Mouse (Mus musculus): ENCODE data around the gene Washc4. TPM values are rescaled to one million over a fixed set of nuclear protein-coding genes. Genes with fewer than 3 reads are reported as not detected.
A peak's percentile ranks its signal among the peaks of the same experiment; 100 is the strongest.

Washc4 gene
- polyA plus RNA-seq, 1 experiment = 0.03 TPM

DNA sequence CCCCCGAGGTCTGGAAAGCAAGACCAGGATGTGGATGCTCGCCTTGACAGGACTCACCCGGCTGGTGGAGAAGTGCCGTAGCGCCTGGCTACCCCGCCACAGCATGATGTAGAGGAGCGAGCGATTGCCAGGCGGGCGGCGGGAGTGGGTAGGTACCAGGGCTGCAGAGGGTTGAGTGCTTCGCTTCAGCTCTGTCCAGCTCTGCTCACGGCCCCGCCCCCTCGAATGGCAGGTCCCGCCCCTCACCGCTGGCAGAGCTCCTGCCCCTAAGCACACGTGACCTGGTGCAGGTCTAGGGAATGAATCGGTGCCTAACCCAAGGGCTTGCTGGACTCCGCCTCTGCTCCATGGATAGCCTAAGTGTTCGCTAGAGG is 9.7 kb upstream of the Washc4 start, which contains the start of gene Aldh1l2:
Gene Aldh1l2 (minus strand): TSS at position 231 of the 374 bp plus-strand sequence.
- Histone ChIP-seq H3K36me3 (replicated peaks; ENCODE audit: low read length) (no peaks in the 10 kb centered on the region), H3K4me3 (replicated peaks) (peak within 1 kb of the TSS; percentile 88), H3K27me3 (replicated peaks) (peaks cover 66% of the 10 kb centered on the region), H3K4me1 (peaks cover 14% of the 10 kb centered on the region), H3K9me3 (no peaks in the 10 kb centered on the region)
- TF ChIP-seq GATA1 (IDR thresholded peaks at IDR 0.05; ENCODE audit: borderline replicate concordance, low read length) (no peak), FLI1 (IDR thresholded peaks at IDR 0.05; ENCODE audit: low read length) (no peak)

DNA sequence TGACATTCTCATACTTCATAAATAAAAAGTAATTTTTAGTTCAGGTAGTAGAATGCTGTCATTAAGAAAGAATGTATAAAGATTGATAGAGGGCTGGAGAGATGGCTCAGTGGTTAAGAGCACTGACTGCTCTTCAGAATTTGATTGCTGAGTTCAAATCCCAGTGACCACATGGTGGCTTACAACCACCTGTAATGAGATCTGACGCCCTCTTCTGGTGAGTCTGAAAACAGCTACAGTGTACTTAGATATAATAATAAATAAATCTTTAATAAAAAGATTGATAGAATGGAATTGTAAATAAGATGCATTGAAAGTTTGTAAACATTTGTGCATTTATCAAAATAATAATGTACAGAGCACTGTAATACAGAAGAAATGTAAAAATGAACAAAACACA is 7.1 kb upstream of the Washc4 start:
- Histone ChIP-seq H3K4me3 (replicated peaks) (no peak overlapping the region), H3K9me3 (0 out of 2 replicates have a peak, but pooled peaks cover 3% of the 10 kb centered on the region), H3K4me1 (peaks cover 14% of the 10 kb centered on the region), H3K27me3 (replicated peaks) (peaks cover 50% of the 10 kb centered on the region), H3K36me3 (replicated peaks; ENCODE audit: low read length) (no peaks in the 10 kb centered on the region)
- TF ChIP-seq FLI1 (IDR thresholded peaks at IDR 0.05; ENCODE audit: low read length) = no peak
- no peak for TF ChIP-seq GATA1 (IDR thresholded peaks at IDR 0.05; ENCODE audit: borderline replicate concordance, low read length)

- Histone ChIP-seq H3K27me3 (replicated peaks) (peaks cover 23% of the 10 kb centered on the region), H3K36me3 (replicated peaks; ENCODE audit: low read length) (no peaks in the 10 kb centered on the region), H3K4me1 (peaks cover 5% of the 10 kb centered on the region; the same call in 1 of the 2 replicates), H3K4me3 (replicated peaks) (no peak overlapping the region), H3K9me3 (0 out of 2 replicates have a peak, but pooled peaks cover 3% of the 10 kb centered on the region)
- TF ChIP-seq FLI1 (IDR thresholded peaks at IDR 0.05; ENCODE audit: low read length) (no peak), GATA1 (IDR thresholded peaks at IDR 0.05; ENCODE audit: borderline replicate concordance, low read length) (no peak)
Measured at GRCm38 (mm10) chr10:83539311-83539980, 4.1 kb upstream of the Washc4 start.

DNA sequence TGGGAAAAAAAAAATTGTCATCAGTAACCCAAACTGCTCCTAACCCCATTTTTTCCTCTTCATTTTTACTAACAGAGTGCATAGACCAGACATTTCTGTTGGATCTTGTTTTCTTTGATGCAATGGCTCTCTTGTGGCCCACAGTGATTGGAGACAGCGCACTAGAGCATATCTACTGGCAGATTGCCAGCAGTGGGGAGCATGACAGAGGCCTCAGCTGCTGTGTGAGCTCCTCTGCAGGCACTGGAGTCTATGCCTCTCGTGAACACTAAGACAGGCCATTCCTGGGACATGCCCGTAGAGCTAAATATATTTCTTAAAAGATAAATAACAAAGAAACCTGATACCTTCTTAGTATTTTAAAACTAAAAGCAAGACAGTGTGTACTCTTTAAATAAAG is 3.5 kb upstream of the Washc4 start:
- Histone ChIP-seq H3K9me3 (0 out of 2 replicates have a peak, but pooled peaks cover 3% of the 10 kb centered on the region), H3K27me3 (replicated peaks) (peaks cover 16% of the 10 kb centered on the region), H3K4me3 (replicated peaks) (no peak overlapping the region), H3K36me3 (replicated peaks; ENCODE audit: low read length) (no peaks in the 10 kb centered on the region), H3K4me1 (peaks cover 9% of the 10 kb centered on the region)
- no peak for TF ChIP-seq GATA1 (IDR thresholded peaks at IDR 0.05; ENCODE audit: borderline replicate concordance, low read length)
- no peak for TF ChIP-seq FLI1 (IDR thresholded peaks at IDR 0.05; ENCODE audit: low read length)

DNA sequence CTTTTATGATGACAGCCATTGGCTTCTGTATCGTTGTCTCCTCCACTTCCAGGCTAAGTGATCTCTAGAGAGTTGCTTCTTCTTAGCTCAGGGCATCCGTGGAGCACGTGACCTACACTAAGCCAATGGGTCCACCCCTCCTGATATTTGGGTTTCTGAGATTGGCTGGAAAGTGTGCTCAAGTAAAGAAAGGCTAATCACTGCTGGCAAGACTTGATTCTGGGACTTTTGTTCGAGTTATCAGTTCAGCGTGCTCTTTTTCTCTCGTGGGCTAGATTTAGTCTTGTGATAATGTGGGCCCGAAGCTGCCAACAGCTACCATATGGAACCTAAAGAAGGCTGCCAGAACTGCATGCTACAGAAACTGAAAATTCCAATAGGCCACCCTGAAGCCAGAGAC is 1.3 kb upstream of the Washc4 start:
- peaks cover 8% of the 10 kb centered on the region for H3K27me3 ChIP-seq (replicated peaks)
- H3K4me1 ChIP-seq = peaks cover 14% of the 10 kb centered on the region
- no peak overlapping the region for H3K4me3 ChIP-seq (replicated peaks)
- 0 out of 2 replicates have a peak, but pooled peaks cover 3% of the 10 kb centered on the region for H3K9me3 ChIP-seq
- no peak for TF ChIP-seq GATA1 (IDR thresholded peaks at IDR 0.05; ENCODE audit: borderline replicate concordance, low read length)
- no peak for TF ChIP-seq FLI1 (IDR thresholded peaks at IDR 0.05; ENCODE audit: low read length)
- peaks cover 5% of the 10 kb centered on the region for H3K36me3 ChIP-seq (replicated peaks; ENCODE audit: low read length)

- peak overlapping the region; percentile 99 for H3K4me3 ChIP-seq (replicated peaks)
- H3K4me1 ChIP-seq = peaks cover 19% of the 10 kb centered on the region
- H3K9me3 ChIP-seq = 0 out of 2 replicates have a peak, but pooled peaks cover 3% of the 10 kb centered on the region
- H3K27me3 ChIP-seq (replicated peaks) = peaks cover 2% of the 10 kb centered on the region
- TF ChIP-seq GATA1 (IDR thresholded peaks at IDR 0.05; ENCODE audit: borderline replicate concordance, low read length) (no peak), FLI1 (IDR thresholded peaks at IDR 0.05; ENCODE audit: low read length) (no peak)
- peaks cover 20% of the 10 kb centered on the region for H3K36me3 ChIP-seq (replicated peaks; ENCODE audit: low read length)
Measured at GRCm38 (mm10) chr10:83544103-83544479, 539 bp downstream of the Washc4 start.

DNA sequence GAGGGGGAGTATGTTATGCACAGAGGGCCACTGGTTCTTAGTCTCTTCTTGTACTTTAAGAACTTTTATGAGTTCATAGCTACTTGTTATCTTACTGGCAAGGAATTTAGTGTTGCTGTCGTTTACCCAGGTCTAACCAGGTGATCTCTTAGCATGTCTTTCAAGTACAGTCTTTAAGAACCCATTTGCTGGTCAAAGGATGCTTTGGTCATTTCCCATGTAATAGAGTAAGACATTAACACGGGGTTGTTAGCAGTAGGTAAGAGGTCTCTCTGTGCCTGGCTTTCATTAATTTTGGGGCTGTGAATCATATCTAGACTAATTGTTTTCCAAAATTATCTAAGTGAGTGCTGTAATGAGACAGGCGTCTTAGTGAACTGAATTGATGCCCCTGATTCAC is 1.8 kb downstream of the Washc4 start:
- Histone ChIP-seq H3K4me3 (replicated peaks) (no peak overlapping the region), H3K9me3 (no peaks in the 10 kb centered on the region), H3K4me1 (peaks cover 19% of the 10 kb centered on the region), H3K36me3 (replicated peaks; ENCODE audit: low read length) (peaks cover 33% of the 10 kb centered on the region), H3K27me3 (replicated peaks) (no peaks in the 10 kb centered on the region)
- TF ChIP-seq GATA1 (IDR thresholded peaks at IDR 0.05; ENCODE audit: borderline replicate concordance, low read length) (no peak), FLI1 (IDR thresholded peaks at IDR 0.05; ENCODE audit: low read length) (no peak)

DNA sequence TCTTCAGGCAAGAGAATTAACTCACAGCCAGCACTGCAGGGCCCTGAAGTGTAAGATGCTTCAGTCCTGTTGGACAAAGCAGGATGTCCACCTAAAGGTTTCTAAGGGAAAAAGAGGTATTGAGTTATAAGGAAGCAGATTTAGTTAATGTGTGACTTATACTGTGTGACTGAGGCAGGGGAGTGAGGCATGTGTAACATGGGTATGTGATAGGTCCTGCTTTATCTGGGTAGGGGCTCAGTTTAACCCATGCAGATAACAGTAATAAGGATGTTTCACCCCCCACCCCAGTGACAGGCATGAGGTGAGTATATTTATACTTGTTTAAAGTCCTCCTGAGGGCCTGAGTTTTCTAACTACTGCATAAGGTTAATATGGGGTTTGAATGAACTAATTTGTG is 19.5 kb downstream of the Washc4 start:
- H3K4me3 ChIP-seq (replicated peaks) = no peak overlapping the region
- no peaks in the 10 kb centered on the region for H3K27me3 ChIP-seq (replicated peaks)
- no peaks in the 10 kb centered on the region for H3K9me3 ChIP-seq
- H3K36me3 ChIP-seq (replicated peaks; ENCODE audit: low read length) = peaks cover 94% of the 10 kb centered on the region
- no peak for TF ChIP-seq GATA1 (IDR thresholded peaks at IDR 0.05; ENCODE audit: borderline replicate concordance, low read length)
- TF ChIP-seq FLI1 (IDR thresholded peaks at IDR 0.05; ENCODE audit: low read length) = no peak
- H3K4me1 ChIP-seq = peaks cover 13% of the 10 kb centered on the region

DNA sequence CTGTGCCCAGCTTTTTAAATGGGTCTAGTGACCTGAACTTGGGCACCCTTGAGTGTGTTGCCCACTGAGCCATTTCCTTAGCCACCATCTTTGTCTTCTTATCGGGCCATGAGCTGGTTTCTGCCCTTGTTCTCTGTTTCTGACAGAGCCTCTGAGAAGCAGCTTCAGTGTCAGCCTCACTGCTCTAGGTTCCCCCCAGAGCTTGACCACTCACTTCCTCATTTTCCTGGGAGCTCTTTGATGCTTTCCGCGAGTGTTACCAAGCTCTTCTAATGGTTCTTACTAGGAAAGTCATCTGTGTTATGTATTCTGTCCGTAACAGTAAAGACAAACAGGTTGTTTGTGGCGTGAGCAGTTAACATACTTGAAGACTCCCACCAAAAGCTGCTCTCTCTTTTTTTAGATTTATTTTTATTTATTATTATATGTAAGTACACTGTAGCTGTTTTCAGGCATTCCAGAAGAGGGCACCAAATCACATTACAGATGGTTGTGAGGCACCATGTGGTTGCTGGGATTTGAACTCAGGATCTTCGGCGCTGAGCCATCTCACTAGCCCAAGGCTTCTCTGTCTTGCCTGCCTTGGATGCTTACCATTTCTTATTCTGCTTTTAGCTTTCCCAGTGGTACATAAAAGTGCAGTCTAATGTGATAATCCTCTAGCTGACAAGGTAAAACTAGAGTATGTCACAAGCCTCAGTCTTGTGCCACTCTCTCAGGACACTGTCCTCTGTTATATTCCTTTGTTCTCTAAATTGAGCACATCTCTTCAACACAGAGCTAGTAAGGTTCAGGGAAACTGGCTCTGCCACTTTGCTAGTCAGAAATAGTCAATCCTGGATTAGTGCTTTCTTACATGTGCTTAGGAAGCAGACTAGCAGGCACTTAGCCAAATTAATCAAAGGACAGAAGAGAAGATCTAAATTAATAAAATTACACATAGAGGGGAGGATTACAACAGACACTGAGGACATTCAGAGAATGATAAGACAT is 22.2 kb downstream of the Washc4 start:
- Histone ChIP-seq H3K9me3 (no peaks in the 10 kb centered on the region), H3K4me1 (peaks cover 6% of the 10 kb centered on the region; the same call in 1 of the 2 replicates), H3K4me3 (replicated peaks) (no peak overlapping the region), H3K36me3 (replicated peaks; ENCODE audit: low read length) (peaks cover 92% of the 10 kb centered on the region), H3K27me3 (replicated peaks) (no peaks in the 10 kb centered on the region)
- TF ChIP-seq GATA1 (IDR thresholded peaks at IDR 0.05; ENCODE audit: borderline replicate concordance, low read length) (no peak), FLI1 (IDR thresholded peaks at IDR 0.05; ENCODE audit: low read length) (no peak)

Measured in megakaryocyte, embryonic 14.5 days (primary cell).